Mouse (Mus musculus): ENCODE measurements around the gene Xpo6. TPM values are rescaled to one million over a fixed set of nuclear protein-coding genes. Genes with fewer than 3 reads are reported as not detected.
A peak's percentile ranks its signal among the peaks of the same experiment; 100 is the strongest.

The Xpo6 gene
- total RNA-seq (2021), result 10 to 100 TPM; 91.6 to 99.2 TPM

GRCm38 (mm10) chr7:126200178-126200996 lies at the start of gene Xpo6:
Xpo6 (minus strand) TSS chr7:126200501.
- peak; percentile 93 to 96 for DNase-seq (ENCODE audit: low spot score in 2 of 2)
- intact Hi-C loops (cut with DNase I), result no loop called here

GRCm38 (mm10) chr7:126249986-126250385 lies 49.7 kb upstream of the Xpo6 start:
- intact Hi-C loops (cut with DNase I), result no loop called here
- no peak for DNase-seq (ENCODE audit: low spot score in 2 of 2)

- DNase-seq (ENCODE audit: low spot score in 2 of 2), result no peak
- intact Hi-C loops (cut with DNase I), result no loop called here
Observed at GRCm38 (mm10) chr7:126249146-126249545, 48.8 kb upstream of the Xpo6 start.

GRCm38 (mm10) chr7:126248641-126249141 lies 48.4 kb upstream of the Xpo6 start:
- intact Hi-C loops (cut with DNase I), result no loop called here

GRCm38 (mm10) chr7:126248088-126248487 lies 47.8 kb upstream of the Xpo6 start:
- no peak for DNase-seq (ENCODE audit: low spot score in 2 of 2)
- intact Hi-C loops (cut with DNase I), result no loop called here

More at GRCm38 (mm10) chr7:126248641-126249141, 48.4 kb upstream of the Xpo6 start:
- no peak for DNase-seq (ENCODE audit: low spot score in 2 of 2)

- DNase-seq (ENCODE audit: low spot score in 2 of 2), result no peak
- intact Hi-C loops (cut with DNase I), result no loop called here
Observed at GRCm38 (mm10) chr7:126244168-126244750, 44.0 kb upstream of the Xpo6 start.

GRCm38 (mm10) chr7:126240814-126241360 lies 40.6 kb upstream of the Xpo6 start:
- no peak for DNase-seq (ENCODE audit: low spot score in 2 of 2)
- intact Hi-C loops (cut with DNase I), result no loop called here

GRCm38 (mm10) chr7:126236794-126237192 lies 36.5 kb upstream of the Xpo6 start:
- DNase-seq (ENCODE audit: low spot score in 2 of 2), result peak; percentile 42 to 57
- intact Hi-C loops (cut with DNase I), result no loop called here

GRCm38 (mm10) chr7:126236083-126236793 lies 35.9 kb upstream of the Xpo6 start:
- intact Hi-C loops (cut with DNase I), result no loop called here
- DNase-seq (ENCODE audit: low spot score in 2 of 2), result peak; percentile 31 to 50

GRCm38 (mm10) chr7:126234611-126235010 lies 34.3 kb upstream of the Xpo6 start:
- no peak for DNase-seq (ENCODE audit: low spot score in 2 of 2)
- intact Hi-C loops (cut with DNase I), result no loop called here

GRCm38 (mm10) chr7:126232345-126233071 lies 32.2 kb upstream of the Xpo6 start:
- intact Hi-C loops (cut with DNase I), result no loop called here
- DNase-seq (ENCODE audit: low spot score in 2 of 2), result no peak

- intact Hi-C loops (cut with DNase I), result no loop called here
Observed at GRCm38 (mm10) chr7:126230357-126231148, 30.3 kb upstream of the Xpo6 start.

GRCm38 (mm10) chr7:126226136-126226535 lies 25.8 kb upstream of the Xpo6 start:
- intact Hi-C loops (cut with DNase I), result no loop called here
- no peak for DNase-seq (ENCODE audit: low spot score in 2 of 2)

More at GRCm38 (mm10) chr7:126230357-126231148, 30.3 kb upstream of the Xpo6 start:
- no peak for DNase-seq (ENCODE audit: low spot score in 2 of 2)

GRCm38 (mm10) chr7:126222753-126223152 lies 22.5 kb upstream of the Xpo6 start:
- no peak for DNase-seq (ENCODE audit: low spot score in 2 of 2)
- intact Hi-C loops (cut with DNase I), result no loop called here

GRCm38 (mm10) chr7:126220611-126221010 lies 20.3 kb upstream of the Xpo6 start:
- no peak for DNase-seq (ENCODE audit: low spot score in 2 of 2)
- intact Hi-C loops (cut with DNase I), result no loop called here

- intact Hi-C loops (cut with DNase I), result no loop called here
- DNase-seq (ENCODE audit: low spot score in 2 of 2), result no peak
Observed at GRCm38 (mm10) chr7:126218311-126218710, 18.0 kb upstream of the Xpo6 start.

GRCm38 (mm10) chr7:126216867-126217266 lies 16.6 kb upstream of the Xpo6 start:
- DNase-seq (ENCODE audit: low spot score in 2 of 2), result no peak
- intact Hi-C loops (cut with DNase I), result no loop called here

GRCm38 (mm10) chr7:126210856-126211255 lies 10.6 kb upstream of the Xpo6 start:
- intact Hi-C loops (cut with DNase I), result no loop called here

GRCm38 (mm10) chr7:126200997-126201345 lies 670 bp upstream of the Xpo6 start:
- intact Hi-C loops (cut with DNase I), result no loop called here
- no peak for DNase-seq (ENCODE audit: low spot score in 2 of 2)

More at GRCm38 (mm10) chr7:126210856-126211255, 10.6 kb upstream of the Xpo6 start:
- DNase-seq (ENCODE audit: low spot score in 2 of 2), result no peak

Measured in left cerebral cortex, postnatal 36 days (tissue).